Comparison of ENCODE assay signal across 21 mouse cellular contexts in genomic region chr14:33735653-33736052, GRCm38 (mm10).
DNase-seq lines count a peak whose midpoint lies in the region; ATAC-seq lines count a peak whose summit lies in the region.
"Had no signal": no experiment of that assay in that cellular context is flagged by ENCODE, and none has a peak within 500 bp of the region (broad histone marks: within the 10 kb centered on the region; RNA-seq: fewer than 3 reads in every experiment).

No protein-coding gene starts in this region.

- ATAC-seq in heart, embryonic 12.5 days (ENCODE audit: insufficient number of reproducible peaks, low FRiP score), result no peak
- ATAC-seq: hindbrain, embryonic 16.5 days; liver, embryonic 12.5 days had no signal

- no peak overlapping the region for H3K9ac ChIP-seq in heart, embryonic 12.5 days
- H3K9ac ChIP-seq: embryonic facial prominence, embryonic 13.5 days; heart, embryonic 15.5 days; liver, embryonic 12.5 days; midbrain, embryonic 12.5 days had no signal

- WGBS in heart, embryonic 12.5 days, result 76% methylated on average over 3 of the region's 3 CpGs

- H3K27ac ChIP-seq in heart, embryonic 12.5 days (ENCODE audit: poor library complexity, severe bottlenecking), result no peak overlapping the region
- H3K27ac ChIP-seq: embryonic facial prominence, embryonic 13.5 days; forebrain, embryonic 10.5 days; heart, embryonic 15.5 days; limb, embryonic 10.5 days; liver, embryonic 12.5 days; macrophage; midbrain, embryonic 12.5 days had no signal

- H3K4me2 ChIP-seq in heart, embryonic 12.5 days, result no peak overlapping the region
- H3K4me2 ChIP-seq: embryonic facial prominence, embryonic 13.5 days; heart, embryonic 15.5 days; liver, embryonic 12.5 days; midbrain, embryonic 12.5 days had no signal

- H3K27me3 ChIP-seq in heart, embryonic 12.5 days (replicated peaks), result 0 out of 2 replicates have a peak, but pooled peaks cover 4% of the 10 kb centered on the region
- H3K27me3 ChIP-seq: heart, embryonic 15.5 days; liver, embryonic 12.5 days had no signal

- no peaks in the 10 kb centered on the region for H3K36me3 ChIP-seq in heart, embryonic 12.5 days
- H3K36me3 ChIP-seq: embryonic facial prominence, embryonic 13.5 days; forebrain, embryonic 10.5 days; G1E; heart, embryonic 15.5 days; limb, embryonic 10.5 days; liver, embryonic 12.5 days; midbrain, embryonic 12.5 days had no signal

- no peaks in the 10 kb centered on the region for H3K4me1 ChIP-seq in heart, embryonic 12.5 days (replicated peaks)
- H3K4me1 ChIP-seq: heart, embryonic 15.5 days; liver, embryonic 12.5 days had no signal

- H3K4me3 ChIP-seq in heart, embryonic 12.5 days, result no peak overlapping the region
- H3K4me3 ChIP-seq: embryonic facial prominence, embryonic 13.5 days; forebrain, embryonic 10.5 days; heart, embryonic 15.5 days; limb, embryonic 10.5 days; liver, embryonic 12.5 days; midbrain, embryonic 12.5 days had no signal

- no peaks in the 10 kb centered on the region for H3K9me3 ChIP-seq in heart, embryonic 12.5 days (replicated peaks)
- H3K9me3 ChIP-seq: embryonic facial prominence, embryonic 13.5 days; forebrain, embryonic 10.5 days; heart, embryonic 15.5 days; limb, embryonic 10.5 days; liver, embryonic 12.5 days; midbrain, embryonic 12.5 days had no signal

- DNase-seq in heart, adult 18-20 months, result peak; percentile 59 to 72
- peak; percentile 20 for DNase-seq in urinary bladder, postnatal 25 days (ENCODE audit: low spot score)
- DNase-seq in urinary bladder, postnatal 4 days (ENCODE audit: low spot score in 2 of 2), result no peak
- peak; percentile 41 to 51 for DNase-seq in heart, postnatal 10 days
- DNase-seq in skeletal muscle tissue, adult 2 months (ENCODE audit: low read depth, low spot score), result peak; percentile 64
- no peak for DNase-seq in frontal cortex, postnatal 25 days (ENCODE audit: low spot score in 2 of 2)
- DNase-seq in kidney, adult 8-10 months, result no peak
- DNase-seq: cerebellum, adult 18-20 months; kidney, adult 9 months; right cerebral cortex, postnatal 14 days; thymus, adult 18-20 months had no signal

- intact Hi-C loops in heart, postnatal 10 days (cut with DNase I), result no loop called here

Comparison
In these comparisons a context has a peak if more than half of its experiments do, and no peak if none do; other contexts are left out.
1. DNase-seq: peak in heart, adult 18-20 months (2 of 2), urinary bladder, postnatal 25 days (single experiment), heart, postnatal 10 days (2 of 2) and skeletal muscle tissue, adult 2 months (single experiment); none in urinary bladder, postnatal 4 days (0 of 2), frontal cortex, postnatal 25 days (0 of 2) and kidney, adult 8-10 months (0 of 2).